Mouse (Mus musculus) embryonic facial prominence, embryonic 14.5 days (tissue): ENCODE results near the gene Slc25a18. TPM values are rescaled to one million over a fixed set of nuclear protein-coding genes. Genes with fewer than 3 reads are reported as not detected.
A peak's percentile ranks its signal among the peaks of the same experiment; 100 is the strongest.

Experiments
- ATAC-seq: fragments of 200-750 bp; cut with Nextera tagmentation; 2 replicates; pipeline ENCODE4 v1.8.0; 2017; ENCODE audit warnings: low read depth, moderate number of reproducible peaks, moderate TSS enrichment
- DNase-seq: peaks from one replicate; pipeline ENCODE4 v3.0.0-alpha.2; 2015; ENCODE audit warnings: low spot score
- H3K27ac ChIP-seq: fragments of 300-500 bp; sonication (generic); replicated peaks from 2 replicates; pipeline ENCODE4 v1.5.1; 2014; ENCODE audit warnings: low read depth, mild to moderate bottlenecking, low read length, moderate library complexity
- H3K27me3 ChIP-seq: fragments of 300-500 bp; sonication (generic); replicated peaks from 2 replicates; pipeline ENCODE4 v1.6.1; 2014; ENCODE audit warnings: low read length; ENCODE audit not compliant: control insufficient read depth, insufficient read depth
- H3K36me3 ChIP-seq: fragments of 300-500 bp; sonication (generic); 2 replicates; pipeline ENCODE4 v1.6.1; 2014; ENCODE audit warnings: low read length, mixed read lengths; ENCODE audit not compliant: control insufficient read depth, insufficient read depth
- H3K4me1 ChIP-seq: fragments of 300-500 bp; sonication (generic); 2 replicates; pipeline ENCODE4 v1.6.1; 2014; ENCODE audit warnings: antibody characterized with exemption, low read length; ENCODE audit not compliant: control insufficient read depth, insufficient read depth
- H3K4me2 ChIP-seq: fragments of 300-500 bp; sonication (generic); 2 replicates; pipeline ENCODE4 v1.6.1; 2014; ENCODE audit warnings: low read depth, mild to moderate bottlenecking, low read length, moderate library complexity, mixed read lengths
- H3K4me3 ChIP-seq: fragments of 300-500 bp; sonication (generic); 2 replicates; pipeline ENCODE4 v1.5.1; 2014; ENCODE audit warnings: low read depth, mild to moderate bottlenecking, low read length
- H3K9ac ChIP-seq: fragments of 300-500 bp; sonication (generic); 2 replicates; pipeline ENCODE4 v1.6.1; 2014; ENCODE audit warnings: low read depth, mild to moderate bottlenecking, low read length, moderate library complexity, mixed read lengths
- H3K9me3 ChIP-seq: fragments of 300-500 bp; sonication (generic); 2 replicates; pipeline ENCODE4 v1.6.1; 2016; ENCODE audit warnings: low read length; ENCODE audit not compliant: control insufficient read depth
- WGBS: fragments of 180-500 bp; shearing (Covaris S2); extraction: QIAGEN DNeasy Blood & Tissue Kit; methylation state at CpG from one replicate; pipeline ENCODE4 v1.1.7; 2014; 5-methylcytosine and 5-hydroxymethylcytosine counted together
- polyA plus RNA-seq: library from polyadenylated mRNA; unstranded; fragments of >200 nt; fragmentation: Nextera tagmentation; extraction: Ambion mirVana; gene quantifications from 2 replicates; pipeline ENCODE4 v1.2.1, GENCODE M21; 2014

Gene Slc25a18
- polyA plus RNA-seq, 1 experiment from 2014 or later, result 1.2 TPM

DNA sequence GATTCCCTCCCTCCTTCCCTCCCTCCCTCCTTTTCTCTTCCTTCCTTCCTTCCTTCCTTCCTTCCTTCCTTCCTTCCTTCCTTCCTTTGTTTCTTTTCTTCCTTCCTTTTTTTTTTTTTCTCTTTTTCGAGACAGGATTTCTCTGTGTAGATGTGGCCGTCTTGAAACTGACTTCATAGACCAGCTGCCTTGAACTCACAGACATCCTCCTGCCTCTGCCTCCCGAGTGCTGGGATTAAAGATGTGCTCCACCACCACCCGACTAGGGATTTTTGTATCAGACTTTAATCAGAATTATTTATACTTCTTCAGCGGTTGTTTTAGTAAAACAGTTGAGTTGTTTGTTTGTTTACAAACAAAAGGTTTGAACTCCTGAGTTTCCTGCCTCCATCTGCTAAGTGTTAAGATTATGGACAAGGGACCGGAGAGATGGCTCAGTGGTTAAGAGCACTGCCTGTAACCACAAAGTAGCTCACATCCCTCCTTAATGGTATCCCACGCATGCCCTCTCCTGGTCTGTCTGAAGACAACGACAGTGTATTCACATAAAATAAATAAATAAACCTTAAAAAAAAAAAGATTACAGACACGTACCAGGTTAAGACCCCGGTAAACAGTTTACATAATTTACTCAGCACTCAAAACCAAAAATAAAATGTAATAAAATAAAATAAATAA, 49.7 kb downstream of the Slc25a18 start:
- 67% methylated on average over 10 of the region's 10 CpGs for WGBS
- ATAC-seq (peak; percentile 35; the same call in 1 of the 2 replicates), DNase-seq (peak; percentile 10)
- H3K4me2 ChIP-seq, result peak overlapping the region; percentile 44
- no peaks in the 10 kb centered on the region for H3K9me3 ChIP-seq
- no peaks in the 10 kb centered on the region for H3K27me3 ChIP-seq
- peak overlapping the region; percentile 96 for H3K4me3 ChIP-seq
- peaks cover 10% of the 10 kb centered on the region for H3K4me1 ChIP-seq
- H3K36me3 ChIP-seq, result peaks cover 8% of the 10 kb centered on the region
- H3K27ac ChIP-seq, result peak overlapping the region; percentile 89; the same call in 1 of the 2 replicates
- H3K9ac ChIP-seq, result no peak overlapping the region

GRCm38 (mm10) chr6:120830056-120830455, 56.7 kb downstream of the Slc25a18 start:
- H3K9me3 ChIP-seq, result no peaks in the 10 kb centered on the region
- DNase-seq, result no peak
- no peak overlapping the region for H3K9ac ChIP-seq
- ATAC-seq, result no peak
- H3K27ac ChIP-seq, result no peak overlapping the region
- 0 out of 2 replicates have a peak, but pooled peaks cover 3% of the 10 kb centered on the region for H3K27me3 ChIP-seq
- no peak overlapping the region for H3K4me3 ChIP-seq
- H3K4me1 ChIP-seq, result no peaks in the 10 kb centered on the region
- H3K36me3 ChIP-seq, result no peaks in the 10 kb centered on the region
- H3K4me2 ChIP-seq, result no peak overlapping the region
- WGBS, result 52% methylated on average over 1 of the region's 1 CpGs

- no peak overlapping the region for H3K4me3 ChIP-seq
- ATAC-seq (no peak), DNase-seq (no peak)
- H3K4me1 ChIP-seq, result no peaks in the 10 kb centered on the region
- 64% methylated on average over 4 of the region's 4 CpGs for WGBS
- no peaks in the 10 kb centered on the region for H3K9me3 ChIP-seq
- H3K4me2 ChIP-seq, result no peak overlapping the region
- H3K36me3 ChIP-seq, result no peaks in the 10 kb centered on the region
- no peak overlapping the region for H3K9ac ChIP-seq
- H3K27me3 ChIP-seq, result 0 out of 2 replicates have a peak, but pooled peaks cover 3% of the 10 kb centered on the region
- H3K27ac ChIP-seq, result no peak overlapping the region
Observed at GRCm38 (mm10) chr6:120830866-120831608, 57.7 kb downstream of the Slc25a18 start.

DNA sequence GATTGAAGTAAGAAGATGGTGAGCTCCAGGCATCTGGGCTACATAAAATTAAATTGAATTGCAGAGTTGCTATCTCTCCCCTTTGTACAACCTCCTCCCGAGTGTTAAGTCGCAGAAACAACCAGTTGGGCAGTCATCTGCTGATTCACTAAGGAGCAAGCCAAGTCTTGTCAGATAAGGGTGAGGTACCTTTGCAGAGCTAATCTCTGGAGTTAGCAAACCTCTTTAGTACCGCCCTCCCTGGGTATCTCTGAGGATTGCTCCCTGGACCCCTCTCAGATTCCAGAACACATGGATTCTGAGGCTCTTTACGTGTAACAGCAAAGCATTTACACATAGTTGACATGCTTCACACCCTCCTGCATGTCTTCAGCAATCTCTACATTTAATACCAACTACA, 58.7 kb downstream of the Slc25a18 start:
- 69% methylated on average over 4 of the region's 4 CpGs for WGBS
- ATAC-seq, result no peak
- no peak for DNase-seq
- Histone ChIP-seq H3K9ac (no peak overlapping the region), H3K4me3 (no peak overlapping the region), H3K27me3 (0 out of 2 replicates have a peak, but pooled peaks cover 3% of the 10 kb centered on the region), H3K4me2 (no peak overlapping the region), H3K36me3 (no peaks in the 10 kb centered on the region), H3K27ac (no peak overlapping the region), H3K4me1 (0 out of 2 replicates have a peak, but pooled peaks cover 2% of the 10 kb centered on the region), H3K9me3 (no peaks in the 10 kb centered on the region)

GRCm38 (mm10) chr6:120834766-120835321, 61.5 kb downstream of the Slc25a18 start:
- DNase-seq (no peak), ATAC-seq (no peak)
- Histone ChIP-seq H3K4me3 (no peak overlapping the region), H3K36me3 (peaks cover 6% of the 10 kb centered on the region; the same call in 1 of the 2 replicates), H3K9me3 (no peaks in the 10 kb centered on the region), H3K27me3 (no peaks in the 10 kb centered on the region), H3K9ac (no peak overlapping the region), H3K4me1 (0 out of 2 replicates have a peak, but pooled peaks cover 5% of the 10 kb centered on the region), H3K4me2 (no peak overlapping the region), H3K27ac (no peak overlapping the region)
- 87% methylated on average over 4 of the region's 4 CpGs for WGBS

DNA sequence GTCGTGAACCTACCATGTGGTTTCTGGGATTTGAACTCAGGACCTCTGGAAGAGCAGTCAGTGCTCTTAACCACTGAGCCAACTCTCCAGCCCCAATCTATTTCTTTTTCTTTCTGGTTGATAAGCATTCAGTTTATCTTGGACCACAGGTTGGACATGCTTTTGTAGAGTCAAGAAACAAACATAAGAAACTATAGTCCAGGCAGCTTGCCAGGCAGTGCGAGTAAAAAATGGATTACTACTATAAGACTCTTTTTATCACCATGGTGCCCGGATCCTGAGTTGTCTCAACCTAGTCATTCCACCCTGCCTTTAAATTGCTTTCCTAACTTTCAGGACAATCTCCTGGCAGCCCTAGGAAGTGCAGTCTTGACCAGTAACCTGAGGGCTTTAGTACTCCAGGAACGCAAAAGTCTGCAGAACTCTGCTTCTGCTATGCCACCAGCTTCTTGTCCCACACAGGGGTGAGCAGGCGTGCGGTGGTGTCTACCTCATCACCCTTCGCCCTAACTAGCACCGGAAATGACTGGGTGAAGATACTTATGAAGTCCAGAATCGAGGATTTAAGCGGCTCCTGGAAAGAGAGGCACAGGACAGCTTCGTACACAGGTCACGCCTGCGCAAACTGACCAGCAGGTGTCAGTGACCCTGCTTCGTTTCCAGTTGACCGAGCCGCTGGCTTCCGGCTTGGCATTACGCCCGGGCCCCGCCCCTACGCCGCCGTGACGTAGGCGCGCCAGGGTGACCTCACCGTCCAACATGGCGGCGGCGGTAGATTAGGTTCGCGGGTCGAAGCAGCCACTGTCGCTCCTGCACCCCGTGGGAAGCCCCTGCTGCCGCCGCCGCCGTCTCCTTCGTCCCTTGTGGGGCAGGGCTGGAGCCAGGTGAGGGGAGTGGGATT, 62.3 kb downstream of the Slc25a18 start, which contains the start of gene Bcl2l13:
Bcl2l13 (plus strand) TSS at position 739 of the 901 bp plus-strand sequence.
- no peaks in the 10 kb centered on the region for H3K27me3 ChIP-seq
- H3K4me3 ChIP-seq, result peak within 1 kb of the TSS; percentile 78
- ATAC-seq, result peak; percentile 94
- no peaks in the 10 kb centered on the region for H3K9me3 ChIP-seq
- H3K9ac ChIP-seq, result peak within 1 kb of the TSS; percentile 96
- peaks cover 14% of the 10 kb centered on the region; the same call in 1 of the 2 replicates for H3K36me3 ChIP-seq
- H3K4me1 ChIP-seq, result 0 out of 2 replicates have a peak, but pooled peaks cover 5% of the 10 kb centered on the region
- H3K4me2 ChIP-seq, result peak within 1 kb of the TSS; percentile 65
- WGBS, result 4% methylated on average over 40 of the region's 40 CpGs
- peak within 1 kb of the TSS; percentile 96 for H3K27ac ChIP-seq
- DNase-seq, result peak; percentile 89

- Histone ChIP-seq H3K36me3 (peaks cover 14% of the 10 kb centered on the region; the same call in 1 of the 2 replicates), H3K4me3 (peak overlapping the region; percentile 78), H3K9ac (peak overlapping the region; percentile 96), H3K4me1 (0 out of 2 replicates have a peak, but pooled peaks cover 5% of the 10 kb centered on the region), H3K27me3 (no peaks in the 10 kb centered on the region), H3K27ac (peak overlapping the region; percentile 96), H3K4me2 (peak overlapping the region; percentile 65), H3K9me3 (no peaks in the 10 kb centered on the region)
- DNase-seq, result no peak
- ATAC-seq, result peak; percentile 66
- 3% methylated on average over 32 of the region's 37 CpGs for WGBS
Observed at GRCm38 (mm10) chr6:120836389-120837151, 63.2 kb downstream of the Slc25a18 start.
